Mouse (Mus musculus) gastrocnemius, postnatal 14 days (tissue): ENCODE measurements at regions not wholly inside any gene's neighbourhood (a gene's known extent, or its start where the extent isn't known, plus 50 kb on each side); places are given as distances from the start of the nearest gene placed in this dataset.

Experiments
- DNase-seq: peaks from one replicate; pipeline ENCODE4 v3.0.0; 2021; ENCODE audit warnings: mixed read lengths
- intact Hi-C: fragments of 180-260 bp; cut with DNase I; formaldehyde crosslinking; loops from one replicate; pipeline ENCODE4 v1.15.1; 2025; ENCODE audit warnings: low total_unique reads

DNA sequence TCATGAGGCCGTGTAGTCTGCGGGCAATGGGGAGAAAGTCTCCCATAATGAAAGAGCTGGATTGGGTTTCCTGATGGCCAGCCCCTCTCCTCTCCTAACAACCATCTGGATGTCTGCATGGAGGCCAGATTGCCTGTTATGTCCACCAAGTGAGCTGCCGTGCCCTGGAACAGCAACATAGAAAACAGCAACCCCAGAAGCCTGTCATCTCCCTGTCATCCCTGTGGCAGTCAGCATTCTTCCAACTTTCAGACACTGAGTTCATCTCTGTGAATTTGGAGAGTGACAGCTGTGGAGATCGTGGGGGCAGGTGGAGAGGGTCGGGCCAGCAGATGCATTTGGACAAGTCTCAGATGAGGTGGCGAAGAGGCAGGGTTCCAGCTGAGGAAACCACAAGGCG, 585.0 kb downstream of the Rnf144a start:
- intact Hi-C loops, result no loop called here

DNA sequence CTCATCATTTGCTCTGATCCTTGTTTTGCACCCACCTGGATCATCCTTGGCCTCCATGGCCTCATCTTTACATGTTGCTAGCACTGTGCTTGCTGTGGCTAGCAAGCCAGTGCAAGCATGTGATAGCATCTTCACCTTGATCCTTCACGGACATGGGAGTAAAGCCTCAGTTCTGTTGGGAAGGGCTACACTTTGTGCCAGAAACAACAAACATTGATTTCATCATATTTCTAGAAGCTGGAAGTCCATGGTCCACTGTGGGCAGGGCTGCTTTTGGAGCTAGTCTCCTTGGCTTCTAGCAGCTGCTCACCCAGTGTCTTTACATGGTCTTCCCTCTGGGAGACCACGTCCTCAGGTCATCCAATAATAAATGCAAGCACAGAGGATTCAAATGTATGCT, 587.1 kb downstream of the Rnf144a start:
- intact Hi-C loops, result no loop called here
- no peak for DNase-seq

More for the DNA sequence above, 585.0 kb downstream of the Rnf144a start:
- no peak for DNase-seq

- intact Hi-C loops, result no loop called here
Observed at GRCm38 (mm10) chr12:25826928-25827327, 588.1 kb downstream of the Rnf144a start.

DNA sequence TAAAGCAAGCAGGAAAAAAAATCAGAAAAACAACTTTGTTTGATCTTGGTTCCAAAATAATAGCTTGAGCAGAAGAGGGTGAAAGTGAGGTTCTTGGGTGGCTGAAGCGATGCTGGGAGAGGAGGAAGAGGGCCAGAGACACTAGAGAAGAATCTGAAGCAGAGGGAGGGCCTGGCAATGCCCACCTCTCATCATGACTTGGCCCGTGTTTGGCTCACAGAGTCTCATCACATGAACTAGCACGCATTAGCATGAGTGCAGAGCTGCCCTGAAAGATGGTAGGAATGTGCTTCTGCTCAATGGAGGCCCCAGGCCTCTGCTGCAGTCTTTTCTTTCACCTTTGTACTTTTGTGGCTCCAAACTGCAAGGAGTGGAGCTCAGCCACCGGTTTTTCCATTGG, 588.6 kb downstream of the Rnf144a start:
- no peak for DNase-seq
- intact Hi-C loops, result no loop called here

More at GRCm38 (mm10) chr12:25826928-25827327, 588.1 kb downstream of the Rnf144a start:
- DNase-seq, result no peak

DNA sequence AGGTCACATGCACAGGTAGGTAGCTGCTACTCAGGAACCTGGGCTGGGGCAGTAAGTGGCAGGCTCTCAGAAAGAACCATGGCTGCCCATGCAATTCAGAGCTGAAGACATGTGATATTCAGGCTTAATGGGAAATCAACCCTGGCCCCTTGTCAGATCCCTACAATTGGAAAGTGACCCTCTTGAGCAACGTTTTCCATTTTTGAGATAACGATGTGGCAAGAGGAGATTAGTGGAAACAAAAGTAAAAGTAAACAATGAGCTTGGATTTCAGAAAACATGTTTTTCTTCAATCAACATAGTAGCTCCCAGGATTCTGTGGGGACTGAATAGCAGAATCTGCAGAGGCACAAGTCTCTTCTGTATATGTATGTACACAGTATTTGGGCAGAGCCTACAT, 598.8 kb downstream of the Rnf144a start:
- intact Hi-C loops, result no loop called here
- DNase-seq, result no peak

GRCm38 (mm10) chr12:25795092-25795491, 620.0 kb downstream of the Rnf144a start:
- intact Hi-C loops, result no loop called here
- DNase-seq, result no peak

DNA sequence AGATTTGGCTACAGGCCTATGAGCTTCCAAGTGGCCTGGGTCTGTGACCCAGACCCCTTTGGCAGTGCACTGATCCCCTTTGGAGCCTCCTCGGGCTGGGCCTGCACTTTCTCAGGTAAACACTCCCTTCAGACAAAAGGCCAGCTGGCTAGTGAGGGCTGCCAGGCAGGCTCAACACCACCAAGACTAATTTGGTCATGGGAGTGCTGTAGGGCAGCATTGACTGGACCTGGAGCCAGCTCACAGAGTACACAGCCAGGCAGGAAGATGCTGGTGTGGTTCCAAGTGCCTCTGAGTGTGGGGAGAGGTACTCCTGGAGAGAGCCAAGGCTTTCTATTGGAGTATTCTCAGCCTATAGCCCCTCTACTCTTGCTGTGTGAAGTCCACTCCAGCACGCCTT, 620.5 kb downstream of the Rnf144a start:
- DNase-seq, result no peak
- intact Hi-C loops, result no loop called here

DNA sequence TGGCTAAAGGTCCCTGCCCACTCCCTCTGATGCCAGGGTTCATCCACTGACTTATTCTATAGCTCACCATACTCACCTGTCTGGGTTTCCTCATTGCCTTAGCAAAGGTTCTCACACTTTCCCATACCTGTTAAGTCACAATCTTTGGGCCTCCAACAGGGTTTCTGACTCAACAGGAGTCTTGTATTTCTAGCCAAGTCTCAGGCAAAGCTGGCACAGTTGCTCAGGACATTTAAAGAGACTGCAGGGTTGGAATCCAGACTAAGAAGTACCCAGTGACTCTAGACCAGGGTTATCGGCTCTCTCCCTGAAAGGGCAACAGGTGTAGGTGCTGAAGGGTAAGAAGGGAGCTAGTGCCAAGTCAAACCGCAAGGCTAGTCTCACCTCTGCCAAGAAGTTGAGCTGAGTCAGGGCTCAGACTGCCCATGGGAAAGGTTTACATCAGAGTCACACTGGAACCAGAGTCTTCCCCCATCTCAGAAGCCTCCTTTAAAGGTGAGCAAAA, 622.4 kb downstream of the Rnf144a start:
- no peak for DNase-seq
- intact Hi-C loops, result no loop called here

GRCm38 (mm10) chr12:25790956-25791355, 624.1 kb downstream of the Rnf144a start:
- intact Hi-C loops, result no loop called here
- DNase-seq, result no peak

DNA sequence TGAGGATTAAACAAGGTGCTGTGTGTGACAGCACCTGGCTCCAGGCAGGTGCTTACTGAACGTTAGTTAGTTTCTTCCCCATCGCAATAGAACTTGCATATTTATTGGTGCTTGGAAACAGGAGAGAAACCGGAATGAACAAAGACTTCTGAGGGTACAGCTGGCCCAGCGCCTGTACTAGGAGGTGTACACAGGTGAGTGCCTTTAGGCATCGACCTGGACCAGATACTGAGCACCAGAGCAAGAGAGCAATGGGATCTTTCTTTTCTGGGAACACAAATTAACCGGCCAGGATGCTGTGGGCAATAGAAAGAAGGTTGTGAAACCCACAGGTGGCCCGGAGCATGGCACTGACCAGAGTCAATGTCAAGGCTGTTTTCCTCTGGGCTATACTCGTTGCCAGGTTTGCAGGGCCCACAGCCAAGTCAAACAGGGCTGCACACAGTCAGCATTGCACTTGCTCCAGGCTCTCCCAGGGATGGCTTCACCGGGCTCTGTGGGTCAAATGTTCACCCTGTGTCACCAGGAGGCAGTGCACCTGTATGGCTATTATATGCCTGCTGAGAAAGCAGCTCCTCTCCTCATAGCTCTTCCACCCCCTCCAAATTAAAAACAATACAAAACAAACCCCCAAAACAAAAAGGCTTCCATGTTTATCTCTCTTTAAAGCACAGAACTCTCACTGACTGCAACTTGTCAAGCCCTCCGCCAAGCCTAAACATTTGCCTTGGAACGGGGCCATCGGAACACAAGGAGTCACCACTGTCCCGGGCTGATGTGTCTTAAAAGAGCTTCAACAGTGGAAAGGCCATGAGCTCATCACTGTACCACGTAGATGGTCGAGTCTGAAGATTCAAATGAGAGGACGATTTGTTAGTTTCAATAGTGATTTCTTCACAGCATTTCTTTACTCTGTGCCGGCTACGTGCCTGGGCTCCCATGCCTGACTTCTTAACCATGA, 629.1 kb downstream of the Rnf144a start:
- intact Hi-C loops, result no loop called here
- no peak for DNase-seq

GRCm38 (mm10) chr12:25784401-25784800, 630.7 kb downstream of the Rnf144a start:
- DNase-seq, result no peak
- intact Hi-C loops, result no loop called here

DNA sequence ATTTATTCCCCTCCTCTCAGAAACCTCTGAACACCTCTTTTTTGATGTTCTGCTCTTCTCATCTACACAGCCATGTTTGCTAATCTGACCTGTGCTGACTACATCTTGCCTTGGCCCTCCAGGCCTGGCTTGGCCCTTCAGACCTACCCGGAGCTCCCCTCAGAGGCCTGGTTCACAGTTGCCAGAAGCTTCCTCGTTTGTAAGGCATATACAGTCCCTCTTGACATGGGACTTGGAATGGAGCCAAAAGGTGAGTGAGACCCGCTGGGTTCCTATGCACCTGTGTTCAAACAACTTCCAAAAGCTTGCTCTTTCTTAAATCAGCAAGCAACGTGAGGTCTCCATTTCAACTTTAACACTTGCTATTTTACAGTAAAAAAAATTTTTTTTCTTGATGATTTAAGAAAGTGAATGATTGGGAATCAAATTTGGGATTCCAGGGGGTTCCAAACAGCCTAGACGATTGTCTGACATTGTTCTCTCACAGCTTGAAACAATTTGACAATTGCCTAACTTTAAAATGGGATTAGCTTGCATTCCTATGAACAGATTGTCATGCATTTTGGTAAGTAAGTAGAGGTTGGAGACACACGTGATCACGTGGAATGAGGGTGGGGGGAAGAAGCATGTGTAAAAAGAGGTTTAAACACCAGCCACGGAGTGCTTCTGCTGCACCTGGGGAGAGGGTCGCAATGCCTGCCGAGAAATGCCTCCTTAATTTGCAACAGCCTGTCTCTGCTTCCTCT, 631.9 kb downstream of the Rnf144a start:
- no peak for DNase-seq
- intact Hi-C loops, result no loop called here

GRCm38 (mm10) chr12:25771856-25772255, 643.2 kb downstream of the Rnf144a start:
- intact Hi-C loops, result no loop called here
- no peak for DNase-seq

DNA sequence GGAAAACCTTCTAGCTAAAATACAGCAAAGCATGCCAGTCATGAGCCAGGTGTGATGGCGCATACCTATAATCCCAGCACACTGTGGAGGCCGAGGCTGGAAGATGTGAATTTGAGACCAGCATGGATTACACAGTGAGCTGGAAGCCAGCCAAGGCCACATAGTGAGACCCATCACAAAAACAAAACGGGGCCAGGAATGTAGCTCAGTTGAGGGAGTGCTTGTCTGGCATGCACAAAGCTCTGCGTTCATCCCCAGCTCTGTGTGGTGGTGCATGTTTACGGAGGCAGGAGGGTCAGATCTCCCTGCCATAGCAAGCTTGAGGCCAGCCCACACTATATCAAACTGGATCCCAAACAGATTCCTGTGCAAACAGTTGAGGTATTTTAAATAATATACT, 646.4 kb downstream of the Rnf144a start:
- intact Hi-C loops, result no loop called here
- no peak for DNase-seq

GRCm38 (mm10) chr12:25763061-25763460, 652.0 kb downstream of the Rnf144a start:
- intact Hi-C loops, result no loop called here
- no peak for DNase-seq

DNA sequence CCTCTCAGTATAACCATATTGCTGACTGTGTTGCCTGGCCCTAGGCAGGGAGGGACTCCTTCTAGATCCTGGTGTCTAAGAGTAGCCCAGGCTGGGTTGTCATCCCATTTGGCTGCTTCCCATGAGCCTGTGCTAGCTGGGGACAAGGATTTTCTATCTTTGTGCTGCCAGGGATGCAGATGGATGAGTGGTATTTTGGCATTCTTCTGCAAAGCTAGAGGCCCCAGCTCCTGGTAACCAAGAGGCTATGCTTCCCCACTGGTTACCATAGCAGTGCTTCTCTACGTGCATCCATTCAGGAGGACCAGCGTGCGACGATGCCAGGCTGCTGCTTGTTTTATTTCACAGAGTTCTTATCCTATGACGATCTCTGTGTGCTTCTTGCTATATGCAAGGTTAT, 658.0 kb downstream of the Rnf144a start:
- intact Hi-C loops, result no loop called here

GRCm38 (mm10) chr12:25733801-25734200, 636.9 kb upstream of the Id2 start:
- DNase-seq, result no peak
- intact Hi-C loops, result no loop called here

More for the DNA sequence above, 658.0 kb downstream of the Rnf144a start:
- DNase-seq, result no peak

GRCm38 (mm10) chr12:25725774-25726173, 628.8 kb upstream of the Id2 start:
- DNase-seq, result no peak
- intact Hi-C loops, result no loop called here

GRCm38 (mm10) chr12:25711186-25711585, 614.2 kb upstream of the Id2 start:
- intact Hi-C loops, result no loop called here
- no peak for DNase-seq

- intact Hi-C loops, result no loop called here
- DNase-seq, result no peak
Observed at GRCm38 (mm10) chr12:25703023-25703400, 606.1 kb upstream of the Id2 start.
